8 mouse cellular contexts compared by ENCODE assay signal in genomic region chr8:120599504-120599903, GRCm38 (mm10). TPM values are rescaled to one million over a fixed set of nuclear protein-coding genes. Genes with fewer than 3 reads are reported as not detected.
DNase-seq lines count a peak whose midpoint lies in the region; ATAC-seq and TF ChIP-seq lines count a peak whose summit lies in the region.

No protein-coding gene starts in this region.

- H3K36me3 ChIP-seq in liver, embryonic 12.5 days = no peaks in the 10 kb centered on the region
- no peaks in the 10 kb centered on the region for H3K36me3 ChIP-seq in limb, embryonic 11.5 days (ENCODE audit: control insufficient read depth, insufficient read depth, low read length)

- ATAC-seq in liver, embryonic 12.5 days = no peak
- 0 out of 2 replicates have a peak, but pooled peaks have one; percentile 54 for ATAC-seq in erythroid progenitor cell, adult 5-6 weeks (replicated peaks; ENCODE audit: low FRiP score, poor library complexity, severe bottlenecking)
- ATAC-seq in limb, embryonic 11.5 days (ENCODE audit: insufficient number of reproducible peaks, low FRiP score, low TSS enrichment, low read depth) = no peak

- peaks cover 16% of the 10 kb centered on the region for H3K27me3 ChIP-seq in liver, embryonic 12.5 days (replicated peaks)
- H3K27me3 ChIP-seq in limb, embryonic 11.5 days (ENCODE audit: control insufficient read depth, insufficient read depth, low read length) = no peaks in the 10 kb centered on the region

- H3K4me3 ChIP-seq in liver, embryonic 12.5 days = no peak overlapping the region
- no peak overlapping the region for H3K4me3 ChIP-seq in bone marrow macrophage, adult 2 months (ENCODE audit: insufficient read depth, low read length)
- H3K4me3 ChIP-seq in limb, embryonic 11.5 days (ENCODE audit: low read depth, low read length) = no peak overlapping the region

- DNase-seq in liver = peak; percentile 77
- peak; percentile 84 for DNase-seq in induced T-regulatory cell, adult 2 months (ENCODE audit: low read depth)
- peak; percentile 80 for DNase-seq in limb, embryonic 11.5 days (ENCODE audit: low spot score)
- DNase-seq in ovary, postnatal 14 days (ENCODE audit: low spot score) = peak; percentile 83
- peak; percentile 82 for DNase-seq in thymus, postnatal 25 days

- H3K4me2 ChIP-seq in liver, embryonic 12.5 days = no peak overlapping the region
- no peak overlapping the region for H3K4me2 ChIP-seq in limb, embryonic 11.5 days (ENCODE audit: low read depth, severe bottlenecking)

- TF ChIP-seq POLR2A in bone marrow macrophage, adult 2 months (IDR thresholded peaks at IDR 0.05; ENCODE audit: borderline replicate concordance, low read depth, low read length) = no peak

- peaks cover 14% of the 10 kb centered on the region for H3K4me1 ChIP-seq in liver, embryonic 12.5 days
- no peaks in the 10 kb centered on the region for H3K4me1 ChIP-seq in bone marrow macrophage, adult 2 months (ENCODE audit: control insufficient read depth, insufficient read depth, low read length)
- peaks cover 10% of the 10 kb centered on the region; the same call in 1 of the 2 replicates for H3K4me1 ChIP-seq in limb, embryonic 11.5 days (ENCODE audit: control insufficient read depth, insufficient read depth, low read length)

- peaks cover 5% of the 10 kb centered on the region for H3K9me3 ChIP-seq in liver, embryonic 12.5 days (replicated peaks)
- no peaks in the 10 kb centered on the region for H3K9me3 ChIP-seq in limb, embryonic 11.5 days (ENCODE audit: control insufficient read depth, low read length)

- H3K9ac ChIP-seq in liver, embryonic 12.5 days = no peak overlapping the region
- H3K9ac ChIP-seq in limb, embryonic 11.5 days (ENCODE audit: low read length) = no peak overlapping the region

- H3K27ac ChIP-seq in liver, embryonic 12.5 days = no peak overlapping the region
- no peak overlapping the region for H3K27ac ChIP-seq in bone marrow macrophage, adult 2 months (ENCODE audit: insufficient read depth, low read depth, low read length)
- H3K27ac ChIP-seq in limb, embryonic 11.5 days (replicated peaks; ENCODE audit: low read depth, low read length) = no peak overlapping the region

- peak; percentile 67 for TF ChIP-seq CTCF in bone marrow macrophage, adult 2 months (IDR thresholded peaks at IDR 0.05; ENCODE audit: low read depth, low read length)

- 33% methylated on average over 7 of the region's 7 CpGs for WGBS in liver, embryonic 12.5 days (ENCODE audit: insufficient replicate concordance)
- WGBS in limb, embryonic 11.5 days = 60% methylated on average over 7 of the region's 7 CpGs

RNA-seq across cellular contexts. Expression of gene Gins2, which starts 10.4 kb away (rescaled TPM):
- polyA plus RNA-seq in liver, embryonic 12.5 days (2016; fragmentation: Nextera tagmentation; extraction: Ambion mirVana) = 77.5 and 81.2 TPM in 2 replicates
- polyA plus RNA-seq in bone marrow macrophage, adult 2 months (2012; ENCODE audit: insufficient read depth, insufficient read length, missing spikeins) = 16.7 and 23.1 TPM in 2 replicates
- 5.8 and 31.4 TPM in 2 replicates for total RNA-seq in erythroid progenitor cell, adult 5-6 weeks (2015; ENCODE audit: low replicate concordance)
- total RNA-seq in erythroid progenitor cell, adult 5-6 weeks (2017; ENCODE audit: low replicate concordance) = 11.9 and 21.3 TPM in 2 replicates
- polyA plus RNA-seq in limb, embryonic 11.5 days (2014; fragmentation: Nextera tagmentation; extraction: Ambion mirVana) = 130 and 132 TPM in 2 replicates

RNA-seq across cellular contexts. Expression of gene 1190005I06Rik, which starts 47.9 kb away (rescaled TPM):
- polyA plus RNA-seq in liver, embryonic 12.5 days (2016; fragmentation: Nextera tagmentation; extraction: Ambion mirVana) = 0.83 and 1.3 TPM in 2 replicates
- polyA plus RNA-seq in bone marrow macrophage, adult 2 months (2012; ENCODE audit: insufficient read depth, insufficient read length, missing spikeins) = 1.1 and 1.6 TPM in 2 replicates
- not detected in 2 replicates for total RNA-seq in erythroid progenitor cell, adult 5-6 weeks (2015; ENCODE audit: low replicate concordance)
- total RNA-seq in erythroid progenitor cell, adult 5-6 weeks (2017; ENCODE audit: low replicate concordance) = not detected in 2 replicates
- 4.7 and 6.2 TPM in 2 replicates for polyA plus RNA-seq in limb, embryonic 11.5 days (2014; fragmentation: Nextera tagmentation; extraction: Ambion mirVana)
